Mouse (Mus musculus): ENCODE measurements at regions not wholly inside any gene's neighbourhood (a gene's known extent, or its start where the extent isn't known, plus 50 kb on each side); places are given as distances from the start of the nearest gene placed in this dataset.

- Histone ChIP-seq H3K9me3 (ENCODE audit: control insufficient read depth, low read length) (no peaks in the 10 kb centered on the region), H3K9ac (ENCODE audit: low read length) (no peak overlapping the region), H3K4me1 (ENCODE audit: control insufficient read depth, insufficient read depth, low read length) (0 out of 2 replicates have a peak, but pooled peaks cover 3% of the 10 kb centered on the region), H3K4me2 (ENCODE audit: low read depth) (no peak overlapping the region), H3K36me3 (ENCODE audit: control insufficient read depth, insufficient read depth, low read length) (no peaks in the 10 kb centered on the region), H3K27me3 (ENCODE audit: control insufficient read depth, insufficient read depth, low read length) (no peaks in the 10 kb centered on the region), H3K27ac (ENCODE audit: low read depth, low read length) (no peak overlapping the region), H3K4me3 (ENCODE audit: low read depth, low read length) (no peak overlapping the region)
- no peak for DNase-seq (ENCODE audit: low spot score)
- WGBS, result 78% methylated on average over 1 of the region's 1 CpGs
- ATAC-seq (ENCODE audit: insufficient read depth, low FRiP score, low TSS enrichment), result no peak
Measured at GRCm38 (mm10) chr1:76136810-76137209, 590.7 kb downstream of the Slc4a3 start.

- 36% methylated on average over 6 of the region's 6 CpGs for WGBS
- peak; percentile 25 for DNase-seq (ENCODE audit: low spot score)
Measured at GRCm38 (mm10) chr1:76137701-76138100, 591.6 kb downstream of the Slc4a3 start.

GRCm38 (mm10) chr1:76143516-76143915, 597.5 kb downstream of the Slc4a3 start:
- DNase-seq (ENCODE audit: low spot score), result no peak
- Histone ChIP-seq H3K4me2 (ENCODE audit: low read depth) (no peak overlapping the region), H3K9me3 (ENCODE audit: control insufficient read depth, low read length) (no peaks in the 10 kb centered on the region), H3K4me1 (ENCODE audit: control insufficient read depth, insufficient read depth, low read length) (no peaks in the 10 kb centered on the region), H3K4me3 (ENCODE audit: low read depth, low read length) (no peak overlapping the region), H3K36me3 (ENCODE audit: control insufficient read depth, insufficient read depth, low read length) (no peaks in the 10 kb centered on the region), H3K27me3 (ENCODE audit: control insufficient read depth, insufficient read depth, low read length) (no peaks in the 10 kb centered on the region), H3K9ac (ENCODE audit: low read length) (no peak overlapping the region), H3K27ac (ENCODE audit: low read depth, low read length) (no peak overlapping the region)
- no peak for ATAC-seq (ENCODE audit: insufficient read depth, low FRiP score, low TSS enrichment)
- 81% methylated on average over 5 of the region's 5 CpGs for WGBS

More at GRCm38 (mm10) chr1:76137701-76138100, 591.6 kb downstream of the Slc4a3 start:
- Histone ChIP-seq H3K36me3 (ENCODE audit: control insufficient read depth, insufficient read depth, low read length) (no peaks in the 10 kb centered on the region), H3K4me2 (ENCODE audit: low read depth) (no peak overlapping the region), H3K4me1 (ENCODE audit: control insufficient read depth, insufficient read depth, low read length) (0 out of 2 replicates have a peak, but pooled peaks cover 3% of the 10 kb centered on the region), H3K4me3 (ENCODE audit: low read depth, low read length) (no peak overlapping the region), H3K27me3 (ENCODE audit: control insufficient read depth, insufficient read depth, low read length) (no peaks in the 10 kb centered on the region), H3K9ac (ENCODE audit: low read length) (no peak overlapping the region), H3K27ac (ENCODE audit: low read depth, low read length) (no peak overlapping the region), H3K9me3 (ENCODE audit: control insufficient read depth, low read length) (no peaks in the 10 kb centered on the region)
- no peak for ATAC-seq (ENCODE audit: insufficient read depth, low FRiP score, low TSS enrichment)

- ATAC-seq (ENCODE audit: insufficient read depth, low FRiP score, low TSS enrichment) (no peak), DNase-seq (ENCODE audit: low spot score) (no peak)
- Histone ChIP-seq H3K9ac (ENCODE audit: low read length) (no peak overlapping the region), H3K4me1 (ENCODE audit: control insufficient read depth, insufficient read depth, low read length) (no peaks in the 10 kb centered on the region), H3K9me3 (ENCODE audit: control insufficient read depth, low read length) (no peaks in the 10 kb centered on the region), H3K27me3 (ENCODE audit: control insufficient read depth, insufficient read depth, low read length) (no peaks in the 10 kb centered on the region), H3K4me3 (ENCODE audit: low read depth, low read length) (no peak overlapping the region), H3K27ac (ENCODE audit: low read depth, low read length) (no peak overlapping the region), H3K4me2 (ENCODE audit: low read depth) (no peak overlapping the region), H3K36me3 (ENCODE audit: control insufficient read depth, insufficient read depth, low read length) (no peaks in the 10 kb centered on the region)
- WGBS, result 93% methylated on average over 2 of the region's 2 CpGs
Measured at GRCm38 (mm10) chr1:76148963-76149362, 602.9 kb downstream of the Slc4a3 start.

- Histone ChIP-seq H3K27ac (ENCODE audit: low read depth, low read length) (no peak overlapping the region), H3K9ac (ENCODE audit: low read length) (no peak overlapping the region), H3K27me3 (ENCODE audit: control insufficient read depth, insufficient read depth, low read length) (no peaks in the 10 kb centered on the region), H3K4me2 (ENCODE audit: low read depth) (no peak overlapping the region), H3K4me3 (ENCODE audit: low read depth, low read length) (no peak overlapping the region), H3K4me1 (ENCODE audit: control insufficient read depth, insufficient read depth, low read length) (no peaks in the 10 kb centered on the region), H3K9me3 (ENCODE audit: control insufficient read depth, low read length) (no peaks in the 10 kb centered on the region), H3K36me3 (ENCODE audit: control insufficient read depth, insufficient read depth, low read length) (no peaks in the 10 kb centered on the region)
- 74% methylated on average over 8 of the region's 8 CpGs for WGBS
- DNase-seq (ENCODE audit: low spot score), result no peak
- no peak for ATAC-seq (ENCODE audit: insufficient read depth, low FRiP score, low TSS enrichment)
Measured at GRCm38 (mm10) chr1:76156291-76156690, 610.2 kb downstream of the Slc4a3 start.

- no peak overlapping the region for H3K4me2 ChIP-seq (ENCODE audit: low read depth)
- H3K36me3 ChIP-seq (ENCODE audit: control insufficient read depth, insufficient read depth, low read length), result no peaks in the 10 kb centered on the region
- no peak overlapping the region for H3K9ac ChIP-seq (ENCODE audit: low read length)
- no peak overlapping the region for H3K4me3 ChIP-seq (ENCODE audit: low read depth, low read length)
- no peak overlapping the region for H3K27ac ChIP-seq (ENCODE audit: low read depth, low read length)
- no peak for ATAC-seq (ENCODE audit: insufficient read depth, low FRiP score, low TSS enrichment)
- no peaks in the 10 kb centered on the region for H3K4me1 ChIP-seq (ENCODE audit: control insufficient read depth, insufficient read depth, low read length)
- no peaks in the 10 kb centered on the region for H3K27me3 ChIP-seq (ENCODE audit: control insufficient read depth, insufficient read depth, low read length)
- H3K9me3 ChIP-seq (ENCODE audit: control insufficient read depth, low read length), result no peaks in the 10 kb centered on the region
- WGBS, result 70% methylated on average over 2 of the region's 2 CpGs
- DNase-seq (ENCODE audit: low spot score), result no peak
Measured at GRCm38 (mm10) chr1:76167486-76167885, 621.4 kb downstream of the Slc4a3 start.

- Histone ChIP-seq H3K36me3 (ENCODE audit: control insufficient read depth, insufficient read depth, low read length) (no peaks in the 10 kb centered on the region), H3K27ac (ENCODE audit: low read depth, low read length) (no peak overlapping the region), H3K4me2 (ENCODE audit: low read depth) (no peak overlapping the region), H3K4me1 (ENCODE audit: control insufficient read depth, insufficient read depth, low read length) (no peaks in the 10 kb centered on the region), H3K9me3 (ENCODE audit: control insufficient read depth, low read length) (no peaks in the 10 kb centered on the region), H3K27me3 (ENCODE audit: control insufficient read depth, insufficient read depth, low read length) (no peaks in the 10 kb centered on the region), H3K9ac (ENCODE audit: low read length) (no peak overlapping the region), H3K4me3 (ENCODE audit: low read depth, low read length) (no peak overlapping the region)
- no peak for ATAC-seq (ENCODE audit: insufficient read depth, low FRiP score, low TSS enrichment)
- DNase-seq (ENCODE audit: low spot score), result no peak
- WGBS, result 88% methylated on average over 3 of the region's 3 CpGs
Measured at GRCm38 (mm10) chr1:76181181-76181580, 635.1 kb downstream of the Slc4a3 start.

GRCm38 (mm10) chr1:76194844-76195243, 648.8 kb downstream of the Slc4a3 start:
- Histone ChIP-seq H3K4me2 (ENCODE audit: low read depth) (no peak overlapping the region), H3K36me3 (ENCODE audit: control insufficient read depth, insufficient read depth, low read length) (no peaks in the 10 kb centered on the region), H3K4me1 (ENCODE audit: control insufficient read depth, insufficient read depth, low read length) (no peaks in the 10 kb centered on the region), H3K27ac (ENCODE audit: low read depth, low read length) (no peak overlapping the region), H3K4me3 (ENCODE audit: low read depth, low read length) (no peak overlapping the region), H3K27me3 (ENCODE audit: control insufficient read depth, insufficient read depth, low read length) (no peaks in the 10 kb centered on the region), H3K9me3 (ENCODE audit: control insufficient read depth, low read length) (no peaks in the 10 kb centered on the region), H3K9ac (ENCODE audit: low read length) (no peak overlapping the region)
- ATAC-seq (ENCODE audit: insufficient read depth, low FRiP score, low TSS enrichment) (no peak), DNase-seq (ENCODE audit: low spot score) (no peak)
- WGBS, result 93% methylated on average over 4 of the region's 4 CpGs

- no peaks in the 10 kb centered on the region for H3K27me3 ChIP-seq (ENCODE audit: control insufficient read depth, insufficient read depth, low read length)
- ATAC-seq (ENCODE audit: insufficient read depth, low FRiP score, low TSS enrichment) (no peak), DNase-seq (ENCODE audit: low spot score) (no peak)
- 85% methylated on average over 3 of the region's 3 CpGs for WGBS
- no peak overlapping the region for H3K9ac ChIP-seq (ENCODE audit: low read length)
- H3K4me2 ChIP-seq (ENCODE audit: low read depth), result no peak overlapping the region
- no peaks in the 10 kb centered on the region for H3K9me3 ChIP-seq (ENCODE audit: control insufficient read depth, low read length)
- H3K27ac ChIP-seq (ENCODE audit: low read depth, low read length), result no peak overlapping the region
- no peaks in the 10 kb centered on the region for H3K36me3 ChIP-seq (ENCODE audit: control insufficient read depth, insufficient read depth, low read length)
- no peak overlapping the region for H3K4me3 ChIP-seq (ENCODE audit: low read depth, low read length)
- no peaks in the 10 kb centered on the region for H3K4me1 ChIP-seq (ENCODE audit: control insufficient read depth, insufficient read depth, low read length)
Measured at GRCm38 (mm10) chr1:76197651-76198050, 651.6 kb downstream of the Slc4a3 start.

All from neural tube, embryonic 11.5 days (tissue).